Comparison of ENCODE assay signal across 19 mouse cellular contexts in the genomic region with DNA sequence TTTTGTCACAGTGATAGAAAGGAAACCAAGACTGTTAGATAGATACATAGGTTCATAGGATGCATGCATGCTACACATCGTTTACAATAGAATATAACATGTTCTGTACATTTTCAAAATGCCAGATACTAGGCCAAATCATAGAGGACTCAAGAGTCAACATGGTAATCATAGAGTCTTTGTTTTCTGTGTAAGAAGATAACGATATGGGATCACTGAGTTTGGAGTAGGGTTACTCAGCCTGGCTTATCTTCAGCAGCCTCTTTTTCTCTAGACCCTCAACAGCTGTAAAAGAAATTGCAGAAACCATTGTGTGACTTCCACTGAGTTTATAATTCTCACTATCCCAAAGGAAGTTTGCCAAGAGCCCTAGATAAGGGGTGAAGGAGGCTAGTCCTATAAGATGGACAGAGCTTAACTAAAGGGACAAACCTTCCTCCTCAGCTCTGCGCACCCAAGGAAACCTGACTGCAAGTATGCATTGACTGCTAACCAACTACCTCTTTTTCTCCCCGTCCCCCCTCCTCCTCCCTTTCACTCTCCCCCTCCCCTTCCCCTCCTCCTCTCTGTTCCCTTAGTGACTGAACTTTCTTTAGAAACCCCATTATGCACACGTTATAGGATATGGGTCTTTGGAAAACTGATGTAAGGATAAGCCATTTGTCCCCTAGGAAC.
DNase-seq lines count a peak whose midpoint lies in the region; ATAC-seq and TF ChIP-seq lines count a peak whose summit lies in the region.
"Had no signal": no experiment of that assay in that cellular context is flagged by ENCODE, and none has a peak within 500 bp of the region (broad histone marks: within the 10 kb centered on the region; RNA-seq: fewer than 3 reads in every experiment).

No protein-coding gene starts in this region.

- no peaks in the 10 kb centered on the region for H3K36me3 ChIP-seq in liver, embryonic 12.5 days
- no peaks in the 10 kb centered on the region for H3K36me3 ChIP-seq in liver, postnatal 0 days (replicated peaks; ENCODE audit: insufficient read depth, low read length)
- no peaks in the 10 kb centered on the region for H3K36me3 ChIP-seq in liver, embryonic 13.5 days
- H3K36me3 ChIP-seq: embryonic facial prominence, embryonic 13.5 days; forebrain, embryonic 12.5 days; heart, embryonic 12.5 days had no signal

- no peak for TF ChIP-seq CTCF in liver, postnatal 0 days (IDR thresholded peaks at IDR 0.05; ENCODE audit: low read depth)

- H3K27ac ChIP-seq in liver, embryonic 12.5 days: no peak overlapping the region
- H3K27ac ChIP-seq in liver, postnatal 0 days (ENCODE audit: low read depth): no peak overlapping the region
- H3K27ac ChIP-seq in liver, embryonic 13.5 days: no peak overlapping the region
- H3K27ac ChIP-seq: embryonic facial prominence, embryonic 13.5 days; forebrain, embryonic 12.5 days; hindbrain, postnatal 0 days had no signal

- no peak overlapping the region for H3K4me3 ChIP-seq in liver, embryonic 12.5 days
- H3K4me3 ChIP-seq in liver, postnatal 0 days (ENCODE audit: low read depth, low read length): no peak overlapping the region
- no peak overlapping the region for H3K4me3 ChIP-seq in liver, embryonic 13.5 days (replicated peaks)
- H3K4me3 ChIP-seq: embryonic facial prominence, embryonic 13.5 days; forebrain, embryonic 12.5 days; heart, embryonic 12.5 days had no signal

- H3K9me3 ChIP-seq in liver, embryonic 12.5 days (replicated peaks): no peaks in the 10 kb centered on the region
- H3K9me3 ChIP-seq in liver, postnatal 0 days (ENCODE audit: low read length): no peaks in the 10 kb centered on the region
- no peaks in the 10 kb centered on the region for H3K9me3 ChIP-seq in liver, embryonic 13.5 days (replicated peaks)
- H3K9me3 ChIP-seq: embryonic facial prominence, embryonic 13.5 days; forebrain, embryonic 12.5 days; heart, embryonic 12.5 days had no signal

- no peak for DNase-seq in liver, postnatal 0 days
- no peak for DNase-seq in liver, embryonic 13.5 days
- DNase-seq in neural tube, embryonic 10.5 days (ENCODE audit: extremely low spot score, low spot score): no peak
- DNase-seq in spleen, adult 18-20 months: no peak
- DNase-seq: adrenal gland, adult 2 months; adrenal gland, postnatal 25 days; cerebellum, adult 18-20 months; cerebellum, adult 9-11 months; embryo, embryonic 11 days; gastrocnemius, postnatal 10 days had no signal

- peak; percentile 42; the same call in 1 of the 2 replicates for ATAC-seq in liver, embryonic 12.5 days
- ATAC-seq in liver, postnatal 0 days: no peak
- ATAC-seq in common myeloid progenitor, adult 5-6 weeks (replicated peaks; ENCODE audit: low read depth, poor library complexity, severe bottlenecking): peak; percentile 71
- peak; percentile 61; the same call in 1 of the 2 replicates for ATAC-seq in liver, embryonic 13.5 days (ENCODE audit: low read depth)
- ATAC-seq in megakaryocyte progenitor cell, adult 5-6 weeks (replicated peaks; ENCODE audit: poor library complexity): peak; percentile 63
- ATAC-seq: forebrain, embryonic 16.5 days; hindbrain, postnatal 0 days had no signal

- peaks cover 7% of the 10 kb centered on the region; the same call in 1 of the 2 replicates for H3K4me1 ChIP-seq in liver, embryonic 12.5 days
- H3K4me1 ChIP-seq in liver, postnatal 0 days (ENCODE audit: insufficient read depth): no peaks in the 10 kb centered on the region
- H3K4me1 ChIP-seq in liver, embryonic 13.5 days (replicated peaks): peaks cover 7% of the 10 kb centered on the region; the same call in 1 of the 2 replicates
- H3K4me1 ChIP-seq: embryonic facial prominence, embryonic 13.5 days; forebrain, embryonic 12.5 days; heart, embryonic 12.5 days had no signal

- H3K4me2 ChIP-seq in liver, embryonic 12.5 days: no peak overlapping the region
- no peak overlapping the region for H3K4me2 ChIP-seq in liver, postnatal 0 days (ENCODE audit: low read depth, low read length)
- H3K4me2 ChIP-seq in liver, embryonic 13.5 days: no peak overlapping the region
- H3K4me2 ChIP-seq: embryonic facial prominence, embryonic 13.5 days; forebrain, embryonic 12.5 days; heart, embryonic 12.5 days had no signal

- 36% methylated on average over 5 of the region's 5 CpGs for WGBS in liver, embryonic 12.5 days (ENCODE audit: insufficient replicate concordance)
- WGBS in liver, postnatal 0 days (ENCODE audit: insufficient replicate concordance): 40% methylated on average over 5 of the region's 5 CpGs
- 39% methylated on average over 5 of the region's 5 CpGs for WGBS in liver, embryonic 13.5 days (ENCODE audit: insufficient replicate concordance)

- no peak overlapping the region for H3K9ac ChIP-seq in liver, embryonic 12.5 days
- no peak overlapping the region for H3K9ac ChIP-seq in liver, postnatal 0 days (replicated peaks)
- no peak overlapping the region for H3K9ac ChIP-seq in liver, embryonic 13.5 days
- H3K9ac ChIP-seq: embryonic facial prominence, embryonic 13.5 days; forebrain, embryonic 12.5 days; heart, embryonic 12.5 days had no signal

- H3K27me3 ChIP-seq in liver, embryonic 12.5 days (replicated peaks): no peaks in the 10 kb centered on the region
- H3K27me3 ChIP-seq in liver, postnatal 0 days (ENCODE audit: insufficient read depth, low read length): no peaks in the 10 kb centered on the region
- no peaks in the 10 kb centered on the region for H3K27me3 ChIP-seq in liver, embryonic 13.5 days
- H3K27me3 ChIP-seq: CH12.LX; embryonic facial prominence, embryonic 13.5 days; forebrain, embryonic 12.5 days; heart, embryonic 12.5 days had no signal

- no peak for TF ChIP-seq EP300 in liver, postnatal 0 days (IDR thresholded peaks at IDR 0.05; ENCODE audit: low read depth)
